Mouse (Mus musculus) limb, embryonic 12.5 days (tissue): ENCODE measurements at regions not wholly inside any gene's neighbourhood (a gene's known extent, or its start where the extent isn't known, plus 50 kb on each side); places are given as distances from the start of the nearest gene placed in this dataset.
"Not testable (repeated sequence)": the region's sequence is repeated elsewhere in the genome, so short reads cannot be mapped to it uniquely, and the experiment has no call there.

ENCODE experiments used
- ATAC-seq: fragments of 200-750 bp; cut with Nextera tagmentation; 2 replicates; pipeline ENCODE4 v1.8.0; 2017; ENCODE audit warnings: low read depth, moderate TSS enrichment; ENCODE audit not compliant: insufficient number of reproducible peaks, insufficient read depth, low FRiP score, low TSS enrichment
- H3K27ac ChIP-seq: fragments of 300-500 bp; sonication (generic); 2 replicates; pipeline ENCODE4 v1.5.1; 2016; ENCODE audit warnings: mild to moderate bottlenecking, moderate library complexity
- H3K27me3 ChIP-seq: fragments of 300-500 bp; sonication (generic); 2 replicates; pipeline ENCODE4 v1.6.1; 2016; ENCODE audit warnings: mild to moderate bottlenecking, moderate library complexity
- H3K36me3 ChIP-seq: fragments of 300-500 bp; sonication (generic); 2 replicates; pipeline ENCODE4 v1.6.1; 2016; ENCODE audit warnings: mild to moderate bottlenecking, moderate library complexity
- H3K4me1 ChIP-seq: fragments of 300-500 bp; sonication (generic); replicated peaks from 2 replicates; pipeline ENCODE4 v1.6.1; 2016
- H3K4me2 ChIP-seq: fragments of 300-500 bp; sonication (generic); 2 replicates; pipeline ENCODE4 v1.6.1; 2016; ENCODE audit warnings: mild to moderate bottlenecking, moderate library complexity
- H3K4me3 ChIP-seq: fragments of 300-500 bp; sonication (generic); replicated peaks from 2 replicates; pipeline ENCODE4 v1.5.1; 2016; ENCODE audit warnings: mild to moderate bottlenecking
- H3K9ac ChIP-seq: fragments of 300-500 bp; sonication (generic); replicated peaks from 2 replicates; pipeline ENCODE4 v1.6.1; 2016; ENCODE audit warnings: mild to moderate bottlenecking, moderate library complexity
- H3K9me3 ChIP-seq: fragments of 300-500 bp; sonication (generic); 2 replicates; pipeline ENCODE4 v1.6.1; 2016; ENCODE audit warnings: mild to moderate bottlenecking, moderate library complexity
- WGBS: fragments of 180-500 bp; shearing (Covaris S2); methylation state at CpG from one replicate; pipeline ENCODE4 v1.1.7; 2016; 5-methylcytosine and 5-hydroxymethylcytosine counted together

- not testable (repeated sequence) for H3K4me2 ChIP-seq, H3K27ac ChIP-seq, H3K4me1 ChIP-seq, H3K36me3 ChIP-seq, H3K27me3 ChIP-seq, ATAC-seq, H3K9me3 ChIP-seq, H3K9ac ChIP-seq, H3K4me3 ChIP-seq
- 95% methylated on average over 7 of the region's 10 CpGs for WGBS
Measured at GRCm38 (mm10) chr17:63749257-63749656, 113.6 kb upstream of the Fer start.

- Histone ChIP-seq H3K27ac (no peak overlapping the region), H3K4me1 (no peaks in the 10 kb centered on the region), H3K4me3 (no peak overlapping the region), H3K4me2 (no peak overlapping the region), H3K9me3 (no peaks in the 10 kb centered on the region), H3K36me3 (no peaks in the 10 kb centered on the region), H3K27me3 (no peaks in the 10 kb centered on the region), H3K9ac (no peak overlapping the region)
- 86% methylated on average over 2 of the region's 2 CpGs for WGBS
- no peak for ATAC-seq
Measured at GRCm38 (mm10) chr17:63754399-63754798, 108.5 kb upstream of the Fer start.

- Histone ChIP-seq H3K4me3 (no peak overlapping the region), H3K9me3 (no peaks in the 10 kb centered on the region), H3K4me1 (no peaks in the 10 kb centered on the region), H3K27me3 (no peaks in the 10 kb centered on the region), H3K36me3 (no peaks in the 10 kb centered on the region), H3K9ac (no peak overlapping the region), H3K27ac (no peak overlapping the region), H3K4me2 (no peak overlapping the region)
- ATAC-seq, result no peak
- 91% methylated on average over 13 of the region's 13 CpGs for WGBS
Measured at GRCm38 (mm10) chr17:63757896-63758695, 104.8 kb upstream of the Fer start.

GRCm38 (mm10) chr17:63758817-63759404 lies 104.0 kb upstream of the Fer start:
- no peaks in the 10 kb centered on the region for H3K4me1 ChIP-seq
- WGBS, result 83% methylated on average over 7 of the region's 7 CpGs
- H3K4me3 ChIP-seq, result no peak overlapping the region
- no peak overlapping the region for H3K9ac ChIP-seq
- H3K9me3 ChIP-seq, result no peaks in the 10 kb centered on the region
- no peak overlapping the region for H3K27ac ChIP-seq
- no peaks in the 10 kb centered on the region for H3K36me3 ChIP-seq
- H3K27me3 ChIP-seq, result no peaks in the 10 kb centered on the region
- no peak for ATAC-seq
- no peak overlapping the region for H3K4me2 ChIP-seq

GRCm38 (mm10) chr17:63761058-63761457 lies 101.8 kb upstream of the Fer start:
- H3K9me3 ChIP-seq, result no peaks in the 10 kb centered on the region
- no peaks in the 10 kb centered on the region for H3K36me3 ChIP-seq
- ATAC-seq, result no peak
- WGBS, result 93% methylated on average over 5 of the region's 5 CpGs
- H3K27me3 ChIP-seq, result no peaks in the 10 kb centered on the region
- H3K27ac ChIP-seq, result no peak overlapping the region
- no peaks in the 10 kb centered on the region for H3K4me1 ChIP-seq
- H3K9ac ChIP-seq, result no peak overlapping the region
- H3K4me3 ChIP-seq, result no peak overlapping the region
- no peak overlapping the region for H3K4me2 ChIP-seq

- H3K4me1 ChIP-seq, result no peaks in the 10 kb centered on the region
- no peak overlapping the region for H3K9ac ChIP-seq
- H3K27ac ChIP-seq, result no peak overlapping the region
- no peak overlapping the region for H3K4me3 ChIP-seq
- 67% methylated on average over 6 of the region's 6 CpGs for WGBS
- no peaks in the 10 kb centered on the region for H3K9me3 ChIP-seq
- no peaks in the 10 kb centered on the region for H3K27me3 ChIP-seq
- ATAC-seq, result no peak
- no peaks in the 10 kb centered on the region for H3K36me3 ChIP-seq
- H3K4me2 ChIP-seq, result no peak overlapping the region
Measured at GRCm38 (mm10) chr17:63771111-63771510, 91.8 kb upstream of the Fer start.

- ATAC-seq, result no peak
- 85% methylated on average over 19 of the region's 19 CpGs for WGBS
- H3K4me2 ChIP-seq, result no peak overlapping the region
- no peak overlapping the region for H3K9ac ChIP-seq
- no peak overlapping the region for H3K27ac ChIP-seq
- H3K4me1 ChIP-seq, result no peaks in the 10 kb centered on the region
- H3K4me3 ChIP-seq, result no peak overlapping the region
- no peaks in the 10 kb centered on the region for H3K27me3 ChIP-seq
- no peaks in the 10 kb centered on the region for H3K36me3 ChIP-seq
- H3K9me3 ChIP-seq, result no peaks in the 10 kb centered on the region
Measured at GRCm38 (mm10) chr17:63784381-63785116, 78.3 kb upstream of the Fer start.

GRCm38 (mm10) chr17:63786444-63786843 lies 76.4 kb upstream of the Fer start:
- no peaks in the 10 kb centered on the region for H3K9me3 ChIP-seq
- no peaks in the 10 kb centered on the region for H3K27me3 ChIP-seq
- WGBS, result 83% methylated on average over 11 of the region's 11 CpGs
- no peaks in the 10 kb centered on the region for H3K4me1 ChIP-seq
- no peak for ATAC-seq
- no peaks in the 10 kb centered on the region for H3K36me3 ChIP-seq
- no peak overlapping the region for H3K4me2 ChIP-seq
- H3K4me3 ChIP-seq, result no peak overlapping the region
- no peak overlapping the region for H3K27ac ChIP-seq
- no peak overlapping the region for H3K9ac ChIP-seq

- Histone ChIP-seq H3K36me3 (no peaks in the 10 kb centered on the region), H3K4me2 (no peak overlapping the region), H3K4me1 (no peaks in the 10 kb centered on the region), H3K9ac (no peak overlapping the region), H3K27ac (no peak overlapping the region), H3K4me3 (no peak overlapping the region), H3K27me3 (no peaks in the 10 kb centered on the region), H3K9me3 (no peaks in the 10 kb centered on the region)
- 79% methylated on average over 6 of the region's 6 CpGs for WGBS
- no peak for ATAC-seq
Measured at GRCm38 (mm10) chr17:63794352-63794751, 68.5 kb upstream of the Fer start.

- 89% methylated on average over 6 of the region's 6 CpGs for WGBS
Measured at GRCm38 (mm10) chr17:63798381-63798780, 64.5 kb upstream of the Fer start.

GRCm38 (mm10) chr17:63798961-63799531 lies 63.8 kb upstream of the Fer start:
- WGBS, result 89% methylated on average over 6 of the region's 6 CpGs
- no peaks in the 10 kb centered on the region for H3K4me1 ChIP-seq
- no peaks in the 10 kb centered on the region for H3K36me3 ChIP-seq
- no peak overlapping the region for H3K9ac ChIP-seq
- H3K27ac ChIP-seq, result no peak overlapping the region
- no peaks in the 10 kb centered on the region for H3K9me3 ChIP-seq
- H3K27me3 ChIP-seq, result no peaks in the 10 kb centered on the region
- H3K4me3 ChIP-seq, result no peak overlapping the region
- H3K4me2 ChIP-seq, result no peak overlapping the region
- no peak for ATAC-seq

More at GRCm38 (mm10) chr17:63798381-63798780, 64.5 kb upstream of the Fer start:
- H3K4me3 ChIP-seq, result no peak overlapping the region
- no peak overlapping the region for H3K9ac ChIP-seq
- no peak overlapping the region for H3K4me2 ChIP-seq
- no peaks in the 10 kb centered on the region for H3K4me1 ChIP-seq
- ATAC-seq, result no peak
- H3K36me3 ChIP-seq, result no peaks in the 10 kb centered on the region
- H3K27ac ChIP-seq, result no peak overlapping the region
- no peaks in the 10 kb centered on the region for H3K9me3 ChIP-seq
- no peaks in the 10 kb centered on the region for H3K27me3 ChIP-seq
